Mouse (Mus musculus) embryonic facial prominence, embryonic 15.5 days (tissue): Measurements from ENCODE around the gene Prkcsh. TPM values are rescaled to one million over a fixed set of nuclear protein-coding genes. Genes with fewer than 3 reads are reported as not detected.

Experiments
- ATAC-seq: fragments of 200-750 bp; cut with Nextera tagmentation; 2 replicates; pipeline ENCODE4 v1.8.0; 2017; ENCODE audit warnings: low read depth, moderate TSS enrichment; ENCODE audit not compliant: insufficient number of reproducible peaks, low FRiP score, low TSS enrichment
- H3K27ac ChIP-seq: fragments of 300-500 bp; sonication (generic); replicated peaks from 2 replicates; pipeline ENCODE4 v1.5.1; 2015; ENCODE audit warnings: mild to moderate bottlenecking, inconsistent platforms
- H3K27me3 ChIP-seq: fragments of 300-500 bp; sonication (generic); 2 replicates; pipeline ENCODE4 v1.6.1; 2015; ENCODE audit warnings: inconsistent platforms
- H3K36me3 ChIP-seq: fragments of 300-500 bp; sonication (generic); 2 replicates; pipeline ENCODE4 v1.6.1; 2015; ENCODE audit warnings: mild to moderate bottlenecking, inconsistent platforms
- H3K4me1 ChIP-seq: fragments of 300-500 bp; sonication (generic); 2 replicates; pipeline ENCODE4 v1.6.1; 2015; ENCODE audit warnings: inconsistent platforms
- H3K4me2 ChIP-seq: fragments of 300-500 bp; sonication (generic); replicated peaks from 2 replicates; pipeline ENCODE4 v1.6.1; 2015; ENCODE audit warnings: mild to moderate bottlenecking, inconsistent platforms
- H3K4me3 ChIP-seq: fragments of 300-500 bp; sonication (generic); replicated peaks from 2 replicates; pipeline ENCODE4 v1.5.1; 2015; ENCODE audit warnings: mild to moderate bottlenecking, inconsistent platforms
- H3K9ac ChIP-seq: fragments of 300-500 bp; sonication (generic); 2 replicates; pipeline ENCODE4 v1.6.1; 2015; ENCODE audit warnings: inconsistent platforms
- H3K9me3 ChIP-seq: fragments of 300-500 bp; sonication (generic); replicated peaks from 2 replicates; pipeline ENCODE4 v1.6.1; 2016; ENCODE audit warnings: inconsistent platforms
- WGBS: fragments of 180-500 bp; shearing (Covaris S2); methylation state at CpG from one replicate; pipeline ENCODE4 v1.1.7; 2015; 5-methylcytosine and 5-hydroxymethylcytosine counted together
- polyA plus RNA-seq: library from polyadenylated mRNA; unstranded; fragments of >200 nt; fragmentation: Nextera tagmentation; extraction: Ambion mirVana; gene quantifications from 2 replicates; pipeline ENCODE4 v1.2.1, GENCODE M21; 2015

The Prkcsh gene
- polyA plus RNA-seq, 1 experiment from 2014 or later = 116 TPM

GRCm38 (mm10) chr9:22051161-22051957 lies 48.8 kb downstream of the Prkcsh start:
- no peaks in the 10 kb centered on the region for H3K36me3 ChIP-seq
- peak overlapping the region; percentile 38 for H3K4me3 ChIP-seq
- H3K9ac ChIP-seq = no peak overlapping the region
- H3K27ac ChIP-seq = no peak overlapping the region
- peak overlapping the region; percentile 63 for H3K4me2 ChIP-seq
- H3K4me1 ChIP-seq = peaks cover 24% of the 10 kb centered on the region
- peaks cover 82% of the 10 kb centered on the region for H3K27me3 ChIP-seq
- H3K9me3 ChIP-seq = no peaks in the 10 kb centered on the region
- no peak for ATAC-seq
- 2% methylated on average over 66 of the region's 67 CpGs for WGBS

- H3K4me2 ChIP-seq = peak within 1 kb of the TSS; percentile 63
- H3K27me3 ChIP-seq = peaks cover 82% of the 10 kb centered on the region
- no peaks in the 10 kb centered on the region for H3K9me3 ChIP-seq
- WGBS = 2% methylated on average over 23 of the region's 28 CpGs
- no peak within 1 kb of the TSS for H3K27ac ChIP-seq
- peak within 1 kb of the TSS; percentile 38 for H3K4me3 ChIP-seq
- no peak for ATAC-seq
- no peak within 1 kb of the TSS for H3K9ac ChIP-seq
- H3K36me3 ChIP-seq = peaks cover 5% of the 10 kb centered on the region
- H3K4me1 ChIP-seq = peaks cover 24% of the 10 kb centered on the region
Measured at GRCm38 (mm10) chr9:22051958-22052254, 49.3 kb downstream of the Prkcsh start, which contains the start of gene Elavl3. TSS of gene Elavl3 (minus strand) at chr9:22052023.

GRCm38 (mm10) chr9:22053657-22054056 lies 51.1 kb downstream of the Prkcsh start:
- Histone ChIP-seq H3K4me3 (no peak overlapping the region), H3K27ac (no peak overlapping the region), H3K36me3 (peaks cover 18% of the 10 kb centered on the region), H3K4me2 (no peak overlapping the region), H3K27me3 (peaks cover 71% of the 10 kb centered on the region), H3K9ac (no peak overlapping the region), H3K9me3 (no peaks in the 10 kb centered on the region), H3K4me1 (peaks cover 24% of the 10 kb centered on the region)
- WGBS = 34% methylated on average over 7 of the region's 7 CpGs
- ATAC-seq = no peak

- Histone ChIP-seq H3K9ac (no peak overlapping the region), H3K4me1 (peaks cover 24% of the 10 kb centered on the region), H3K4me2 (peak overlapping the region; percentile 28), H3K36me3 (peaks cover 24% of the 10 kb centered on the region), H3K4me3 (no peak overlapping the region), H3K27ac (no peak overlapping the region), H3K27me3 (peaks cover 62% of the 10 kb centered on the region), H3K9me3 (no peaks in the 10 kb centered on the region)
- peak; percentile 36; the same call in 1 of the 2 replicates for ATAC-seq
- WGBS = 3% methylated on average over 32 of the region's 32 CpGs
Measured at GRCm38 (mm10) chr9:22054411-22055076, 51.9 kb downstream of the Prkcsh start.

GRCm38 (mm10) chr9:22055713-22056112 lies 53.1 kb downstream of the Prkcsh start:
- H3K36me3 ChIP-seq = peaks cover 28% of the 10 kb centered on the region
- H3K27me3 ChIP-seq = peaks cover 51% of the 10 kb centered on the region
- 33% methylated on average over 29 of the region's 29 CpGs for WGBS
- H3K4me2 ChIP-seq = no peak overlapping the region
- H3K27ac ChIP-seq = no peak overlapping the region
- H3K4me1 ChIP-seq = peaks cover 19% of the 10 kb centered on the region
- H3K9me3 ChIP-seq = no peaks in the 10 kb centered on the region
- no peak overlapping the region for H3K9ac ChIP-seq
- no peak for ATAC-seq
- H3K4me3 ChIP-seq = no peak overlapping the region

- Histone ChIP-seq H3K27me3 (peaks cover 44% of the 10 kb centered on the region), H3K4me3 (no peak overlapping the region), H3K9me3 (no peaks in the 10 kb centered on the region), H3K36me3 (peaks cover 33% of the 10 kb centered on the region), H3K4me2 (no peak overlapping the region), H3K4me1 (peaks cover 12% of the 10 kb centered on the region), H3K9ac (no peak overlapping the region), H3K27ac (no peak overlapping the region)
- WGBS = 74% methylated on average over 9 of the region's 9 CpGs
- no peak for ATAC-seq
Measured at GRCm38 (mm10) chr9:22056303-22056910, 53.8 kb downstream of the Prkcsh start.

GRCm38 (mm10) chr9:22057031-22057517 lies 54.5 kb downstream of the Prkcsh start:
- H3K27ac ChIP-seq = no peak overlapping the region
- no peak overlapping the region for H3K4me2 ChIP-seq
- H3K9me3 ChIP-seq = no peaks in the 10 kb centered on the region
- peaks cover 5% of the 10 kb centered on the region for H3K4me1 ChIP-seq
- no peak overlapping the region for H3K4me3 ChIP-seq
- WGBS = 88% methylated on average over 9 of the region's 9 CpGs
- H3K9ac ChIP-seq = no peak overlapping the region
- peaks cover 37% of the 10 kb centered on the region for H3K27me3 ChIP-seq
- H3K36me3 ChIP-seq = peaks cover 39% of the 10 kb centered on the region
- ATAC-seq = no peak

GRCm38 (mm10) chr9:22058011-22058424 lies 55.4 kb downstream of the Prkcsh start:
- no peak for ATAC-seq
- Histone ChIP-seq H3K27ac (no peak overlapping the region), H3K9me3 (no peaks in the 10 kb centered on the region), H3K4me1 (peaks cover 5% of the 10 kb centered on the region), H3K36me3 (peaks cover 47% of the 10 kb centered on the region), H3K27me3 (peaks cover 28% of the 10 kb centered on the region), H3K4me2 (no peak overlapping the region), H3K9ac (no peak overlapping the region), H3K4me3 (no peak overlapping the region)
- 89% methylated on average over 9 of the region's 9 CpGs for WGBS

GRCm38 (mm10) chr9:22061339-22061738 lies 58.7 kb downstream of the Prkcsh start:
- H3K4me3 ChIP-seq = no peak overlapping the region
- H3K4me1 ChIP-seq = no peaks in the 10 kb centered on the region
- no peak overlapping the region for H3K27ac ChIP-seq
- 83% methylated on average over 2 of the region's 2 CpGs for WGBS
- no peaks in the 10 kb centered on the region for H3K27me3 ChIP-seq
- no peak overlapping the region for H3K4me2 ChIP-seq
- H3K9ac ChIP-seq = no peak overlapping the region
- H3K36me3 ChIP-seq = peaks cover 78% of the 10 kb centered on the region
- no peaks in the 10 kb centered on the region for H3K9me3 ChIP-seq
- no peak for ATAC-seq
